Mouse (Mus musculus): Measurements from ENCODE around the gene Fam205a2.
"Not testable (repeated sequence)": the region's sequence is repeated elsewhere in the genome, so short reads cannot be mapped to it uniquely, and the experiment has no call there.

Gene Fam205a2

GRCm38 (mm10) chr4:42528075-42528474, at the start of gene Fam205a2:
TSS of gene Fam205a2 (minus strand) at chr4:42528175.
- not testable (repeated sequence) for ATAC-seq (ENCODE audit: insufficient number of reproducible peaks, low FRiP score, low TSS enrichment)
